Mouse (Mus musculus) embryonic facial prominence, embryonic 13.5 days (tissue): Measurements from ENCODE around the gene Trmt1. TPM values are rescaled to one million over a fixed set of nuclear protein-coding genes. Genes with fewer than 3 reads are reported as not detected.

Source experiments
- polyA plus RNA-seq: library from polyadenylated mRNA; unstranded; fragments of >200 nt; fragmentation: Nextera tagmentation; extraction: Ambion mirVana; gene quantifications from 2 replicates; pipeline ENCODE4 v1.2.1, GENCODE M21; 2015

Gene Trmt1
- polyA plus RNA-seq, 1 experiment from 2014 or later, result 78.6 TPM

Other genes with a start within 250 kb of the Trmt1 start
- gene Ier2, start 23.5 kb upstream of the Trmt1 start, polyA plus RNA-seq, result 64.3 and 67.6 TPM in 2 replicates
- gene Nacc1, start 1.6 kb downstream of the Trmt1 start, polyA plus RNA-seq, result 16.3 and 16.6 TPM in 2 replicates
- gene Lyl1, start 15.2 kb downstream of the Trmt1 start, polyA plus RNA-seq, result 4.8 and 4.9 TPM in 2 replicates
- gene G430095P16Rik, start 36.7 kb downstream of the Trmt1 start, polyA plus RNA-seq, result 6.1 and 6.2 TPM in 2 replicates
- gene Nfix, start 114.0 kb downstream of the Trmt1 start, polyA plus RNA-seq, result 37.0 and 42.9 TPM in 2 replicates
- gene Dand5, start 136.5 kb downstream of the Trmt1 start, polyA plus RNA-seq, result 7.0 TPM in 2 replicates
- gene Gadd45gip1, start 145.2 kb downstream of the Trmt1 start, polyA plus RNA-seq, result 45.6 and 48.2 TPM in 2 replicates
- 97.1 and 100 TPM in 2 replicates for gene Rad23a, start 154.4 kb downstream of the Trmt1 start, polyA plus RNA-seq
- 959 and 1,012 TPM in 2 replicates for gene Calr, start 160.6 kb downstream of the Trmt1 start, polyA plus RNA-seq
- gene Farsa, start 170.7 kb downstream of the Trmt1 start, polyA plus RNA-seq, result 105 and 108 TPM in 2 replicates
- 101 and 111 TPM in 2 replicates for gene Syce2, start 185.8 kb downstream of the Trmt1 start, polyA plus RNA-seq
- 39.1 and 40.6 TPM in 2 replicates for gene Gcdh, start 207.6 kb downstream of the Trmt1 start, polyA plus RNA-seq
- 1.8 and 5.6 TPM in 2 replicates for gene Klf1, start 215.6 kb downstream of the Trmt1 start, polyA plus RNA-seq
- gene Dnase2a, start 222.3 kb downstream of the Trmt1 start, polyA plus RNA-seq, result 15.9 and 22.7 TPM in 2 replicates